Mouse (Mus musculus) neutrophil, adult 59 days (primary cell): ENCODE data around the gene Dmrtc1a. TPM values are rescaled to one million over a fixed set of nuclear protein-coding genes. Genes with fewer than 3 reads are reported as not detected.

Experiments used
- total RNA-seq, 2 experiments: library from RNA; stranded (reverse); gene quantifications; 1 replicate in 1 of 2; 2 replicates in 1 of 2; pipeline ENCODE4 v1.2.4; 2023

The Dmrtc1a gene
- total RNA-seq: not detected

DNA sequence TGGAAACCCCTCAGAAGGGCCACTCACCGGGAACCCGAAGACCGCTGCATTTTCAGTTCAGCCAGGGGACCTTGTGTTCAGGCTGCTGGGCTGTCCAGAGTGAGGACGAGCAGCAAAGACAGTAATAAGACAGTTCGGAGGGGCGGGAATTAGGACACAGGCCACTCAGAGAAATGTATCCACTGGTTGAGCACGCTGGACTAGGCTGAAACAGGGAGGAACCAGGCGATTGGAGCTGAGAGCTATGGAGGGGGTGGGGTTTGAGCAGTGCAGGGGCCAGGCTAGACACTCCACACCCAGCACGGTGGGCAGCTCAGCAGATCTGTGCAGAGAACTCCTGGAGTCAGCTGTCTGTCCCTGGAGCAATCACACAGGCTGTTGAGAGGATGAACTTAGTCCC, at the start of gene Dmrtc1a, which contains the start of gene 1700011M02Rik:
Gene Dmrtc1a (minus strand): TSS at position 101 of the 400 bp plus-strand sequence.
Gene 1700011M02Rik (plus strand): TSS at position 319 of the 400 bp plus-strand sequence.

DNA sequence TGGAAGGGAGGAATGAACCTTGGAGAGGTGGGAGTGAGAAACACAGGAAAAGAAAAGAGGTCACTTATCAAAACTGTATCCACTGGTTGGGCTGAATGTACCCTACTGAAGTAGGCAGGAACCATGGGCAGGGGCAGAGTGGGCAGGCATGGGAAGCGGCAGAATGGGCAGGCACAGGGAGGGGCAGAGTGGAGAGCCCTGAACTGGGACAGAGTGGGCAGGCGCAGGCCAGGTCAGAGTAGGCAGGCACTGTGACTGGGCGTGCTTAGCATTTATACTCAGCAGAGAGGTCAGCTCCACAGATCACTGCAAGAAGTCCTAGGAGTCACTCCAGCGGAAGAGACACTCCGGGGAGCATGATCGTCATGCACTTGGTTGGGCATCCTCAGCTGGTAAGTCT, 19.6 kb upstream of the Dmrtc1a start, which contains the start of gene 1700018G05Rik:
Gene 1700018G05Rik (plus strand): TSS at position 301 of the 400 bp plus-strand sequence.

DNA sequence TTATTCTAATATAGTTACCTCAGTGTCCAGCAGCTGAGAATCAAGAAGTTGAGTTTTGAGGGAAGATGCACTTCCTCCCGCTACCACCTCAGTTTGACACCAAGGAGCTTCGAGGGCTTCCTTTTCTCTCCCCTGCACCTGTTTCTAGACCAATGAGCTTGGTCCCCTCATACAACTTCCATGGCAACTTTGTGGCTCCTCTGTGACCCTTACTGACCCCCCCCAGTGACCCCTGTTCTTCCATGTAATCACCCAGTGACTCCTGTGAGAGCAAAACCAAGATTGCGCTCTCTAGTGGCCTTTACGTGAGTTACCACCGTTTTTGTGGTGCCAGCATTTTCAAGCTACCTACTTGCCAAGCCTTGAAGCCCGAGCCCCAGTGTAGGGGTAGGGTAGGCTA, 40.6 kb downstream of the Dmrtc1a start, which contains the start of gene 1700031F05Rik:
Gene 1700031F05Rik (minus strand): TSS at position 101 of the 400 bp plus-strand sequence.

DNA sequence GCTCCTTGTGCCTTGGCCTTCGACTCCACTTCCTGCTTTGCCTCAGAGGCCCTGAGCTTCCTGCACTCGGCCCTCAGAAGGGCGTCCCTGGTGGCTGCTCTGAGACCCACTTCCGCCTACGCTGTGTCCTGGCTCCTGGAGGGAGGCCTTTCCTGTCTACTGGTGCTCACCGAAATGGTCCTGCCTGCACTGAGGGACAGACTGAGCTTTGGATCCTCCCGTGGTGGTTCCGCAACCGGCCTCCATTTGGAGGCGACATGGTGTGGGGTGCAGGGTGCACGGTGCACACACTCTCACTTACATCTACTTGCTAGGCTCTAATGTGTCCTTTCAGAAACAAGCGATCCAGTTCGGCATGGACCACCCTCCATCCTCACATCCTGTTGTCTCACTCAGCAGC, 54.0 kb downstream of the Dmrtc1a start, which contains the start of gene Dmrtc1c2:
Gene Dmrtc1c2 (minus strand): TSS at position 101 of the 400 bp plus-strand sequence.

Other genes with a start within 250 kb of the Dmrtc1a start
- gene Gm3880, start 221.7 kb downstream of the Dmrtc1a start, total RNA-seq: not detected
- gene Gm9112, start 201.1 kb downstream of the Dmrtc1a start, total RNA-seq: not detected
- gene Dmrtc1b, start 200.8 kb downstream of the Dmrtc1a start, total RNA-seq: not detected
- not detected for gene Dmrtc1c1, start 105.7 kb downstream of the Dmrtc1a start, total RNA-seq
- gene Dmrtc1c2, start 54.1 kb downstream of the Dmrtc1a start, total RNA-seq: not detected
- not detected for gene 1700031F05Rik, start 40.7 kb downstream of the Dmrtc1a start, total RNA-seq
- not detected for gene 1700011M02Rik, start 218 bp upstream of the Dmrtc1a start, total RNA-seq
- gene 1700018G05Rik, start 19.7 kb upstream of the Dmrtc1a start, total RNA-seq: not detected